Mouse (Mus musculus) liver, embryonic 15.5 days (tissue): ENCODE measurements around the gene Bank1. TPM values are rescaled to one million over a fixed set of nuclear protein-coding genes. Genes with fewer than 3 reads are reported as not detected.

ENCODE experiments used
- ATAC-seq: fragments of 200-750 bp; cut with Nextera tagmentation; 2 replicates; pipeline ENCODE4 v1.8.0; 2017; ENCODE audit warnings: moderate number of reproducible peaks, mild to moderate bottlenecking, moderate library complexity; ENCODE audit not compliant: insufficient read depth
- H3K27ac ChIP-seq: fragments of 300-500 bp; sonication (generic); replicated peaks from 2 replicates; pipeline ENCODE4 v1.5.1; 2015; ENCODE audit warnings: mild to moderate bottlenecking, inconsistent platforms
- H3K27me3 ChIP-seq: fragments of 300-500 bp; sonication (generic); 2 replicates; pipeline ENCODE4 v1.6.1; 2015; ENCODE audit warnings: mild to moderate bottlenecking, inconsistent platforms
- H3K36me3 ChIP-seq: fragments of 300-500 bp; sonication (generic); replicated peaks from 2 replicates; pipeline ENCODE4 v1.6.1; 2015; ENCODE audit warnings: moderate library complexity, mild to moderate bottlenecking, inconsistent platforms
- H3K4me1 ChIP-seq: fragments of 300-500 bp; sonication (generic); replicated peaks from 2 replicates; pipeline ENCODE4 v1.6.1; 2015; ENCODE audit warnings: inconsistent platforms
- H3K4me2 ChIP-seq: fragments of 300-500 bp; sonication (generic); 2 replicates; pipeline ENCODE4 v1.6.1; 2015; ENCODE audit warnings: moderate library complexity, mild to moderate bottlenecking, inconsistent platforms
- H3K4me3 ChIP-seq: fragments of 300-500 bp; sonication (generic); replicated peaks from 2 replicates; pipeline ENCODE4 v1.5.1; 2015; ENCODE audit warnings: mild to moderate bottlenecking, inconsistent platforms
- H3K9ac ChIP-seq: fragments of 300-500 bp; sonication (generic); 2 replicates; pipeline ENCODE4 v1.6.1; 2015; ENCODE audit warnings: moderate library complexity, mild to moderate bottlenecking, inconsistent platforms
- H3K9me3 ChIP-seq: fragments of 300-500 bp; sonication (generic); replicated peaks from 2 replicates; pipeline ENCODE4 v1.6.1; 2016; ENCODE audit warnings: inconsistent platforms
- WGBS: fragments of 180-500 bp; shearing (Covaris S2); methylation state at CpG from one replicate; pipeline ENCODE4 v1.1.7; 2015; ENCODE audit warnings: mixed read lengths; ENCODE audit not compliant: insufficient replicate concordance; 5-methylcytosine and 5-hydroxymethylcytosine counted together
- polyA plus RNA-seq: library from polyadenylated mRNA; unstranded; fragments of >200 nt; fragmentation: Nextera tagmentation; extraction: Ambion mirVana; gene quantifications from 2 replicates; pipeline ENCODE4 v1.2.1, GENCODE M21; 2015

Gene Bank1
- 2.8 and 3.0 TPM in 2 replicates for polyA plus RNA-seq

- no peaks in the 10 kb centered on the region for H3K36me3 ChIP-seq
- WGBS = 15% methylated on average over 5 of the region's 5 CpGs
- peak; percentile 69 for ATAC-seq
- no peaks in the 10 kb centered on the region for H3K4me1 ChIP-seq
- no peak within 1 kb of the TSS for H3K9ac ChIP-seq
- no peaks in the 10 kb centered on the region for H3K27me3 ChIP-seq
- no peak within 1 kb of the TSS for H3K27ac ChIP-seq
- no peaks in the 10 kb centered on the region for H3K9me3 ChIP-seq
- H3K4me3 ChIP-seq = no peak within 1 kb of the TSS
- no peak within 1 kb of the TSS for H3K4me2 ChIP-seq
These were observed at the start of gene Bank1 for GRCm38 (mm10) chr3:136325783-136326182. Gene Bank1 (minus strand): TSS chr3:136326066.

GRCm38 (mm10) chr3:136369916-136370315 lies 44.0 kb upstream of the Bank1 start:
- H3K4me3 ChIP-seq = no peak overlapping the region
- no peaks in the 10 kb centered on the region for H3K27me3 ChIP-seq
- H3K9me3 ChIP-seq = no peaks in the 10 kb centered on the region
- 70% methylated on average over 11 of the region's 11 CpGs for WGBS
- ATAC-seq = no peak
- no peak overlapping the region for H3K4me2 ChIP-seq
- H3K27ac ChIP-seq = no peak overlapping the region
- no peak overlapping the region for H3K9ac ChIP-seq
- H3K36me3 ChIP-seq = no peaks in the 10 kb centered on the region
- H3K4me1 ChIP-seq = no peaks in the 10 kb centered on the region

- Histone ChIP-seq H3K9ac (no peak overlapping the region), H3K4me2 (no peak overlapping the region), H3K27ac (no peak overlapping the region), H3K9me3 (no peaks in the 10 kb centered on the region), H3K36me3 (no peaks in the 10 kb centered on the region), H3K4me1 (no peaks in the 10 kb centered on the region), H3K27me3 (no peaks in the 10 kb centered on the region), H3K4me3 (no peak overlapping the region)
- no peak for ATAC-seq
- 71% methylated on average over 9 of the region's 9 CpGs for WGBS
These were observed 43.6 kb upstream of the Bank1 start for GRCm38 (mm10) chr3:136369466-136369865.

DNA sequence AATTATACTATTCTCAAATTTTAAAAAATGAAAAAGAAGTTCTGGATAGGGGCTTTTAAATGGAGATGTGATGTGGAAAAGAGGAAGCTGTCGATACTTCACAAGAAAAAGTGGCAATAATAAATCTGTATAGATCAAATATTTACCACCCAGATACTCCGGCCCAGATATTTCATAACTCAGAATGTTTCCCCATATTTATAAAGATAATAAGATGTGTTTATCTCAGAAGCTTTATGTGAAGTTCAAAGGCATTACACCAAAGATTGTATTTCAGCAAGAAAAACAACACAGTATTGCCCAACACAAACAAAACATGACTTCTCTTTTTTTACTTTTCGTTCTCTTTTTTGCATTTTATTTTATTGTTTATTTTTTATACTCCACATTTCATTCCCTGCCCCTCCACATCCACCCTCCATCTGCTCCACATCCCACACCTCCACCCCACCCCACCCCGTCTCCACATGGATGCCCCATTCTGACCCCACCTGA lies 42.7 kb upstream of the Bank1 start:
- no peak overlapping the region for H3K27ac ChIP-seq
- H3K36me3 ChIP-seq = no peaks in the 10 kb centered on the region
- no peaks in the 10 kb centered on the region for H3K4me1 ChIP-seq
- no peaks in the 10 kb centered on the region for H3K27me3 ChIP-seq
- no peaks in the 10 kb centered on the region for H3K9me3 ChIP-seq
- H3K4me3 ChIP-seq = no peak overlapping the region
- H3K9ac ChIP-seq = no peak overlapping the region
- WGBS = 54% methylated on average over 4 of the region's 4 CpGs
- no peak overlapping the region for H3K4me2 ChIP-seq
- ATAC-seq = no peak

DNA sequence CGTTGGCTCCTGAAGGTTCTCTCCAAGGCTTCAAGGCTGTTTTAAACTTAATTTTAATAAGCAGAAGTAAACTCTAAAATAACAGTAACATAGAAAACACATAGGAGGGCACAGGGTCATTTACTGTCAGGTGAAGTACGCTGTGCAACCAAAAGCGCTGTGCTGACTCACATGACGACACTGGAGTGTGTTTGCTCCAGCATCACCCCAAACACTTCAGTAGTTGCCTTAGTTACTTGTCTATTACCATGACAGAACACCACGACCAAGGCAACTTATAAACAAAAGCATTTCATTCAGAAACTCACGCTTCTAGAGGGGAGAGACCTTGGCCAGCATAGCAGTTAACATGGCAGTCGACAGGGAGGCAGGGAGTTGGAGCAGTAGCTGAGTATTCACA lies 23.8 kb upstream of the Bank1 start:
- WGBS = 51% methylated on average over 7 of the region's 7 CpGs
- Histone ChIP-seq H3K27me3 (no peaks in the 10 kb centered on the region), H3K36me3 (no peaks in the 10 kb centered on the region), H3K4me3 (no peak overlapping the region), H3K9me3 (no peaks in the 10 kb centered on the region), H3K4me1 (no peaks in the 10 kb centered on the region), H3K27ac (no peak overlapping the region), H3K9ac (no peak overlapping the region), H3K4me2 (no peak overlapping the region)
- ATAC-seq = no peak

GRCm38 (mm10) chr3:136348611-136349010 lies 22.7 kb upstream of the Bank1 start:
- Histone ChIP-seq H3K36me3 (no peaks in the 10 kb centered on the region), H3K27ac (no peak overlapping the region), H3K27me3 (no peaks in the 10 kb centered on the region), H3K4me1 (no peaks in the 10 kb centered on the region), H3K4me2 (no peak overlapping the region), H3K9ac (no peak overlapping the region), H3K4me3 (no peak overlapping the region), H3K9me3 (no peaks in the 10 kb centered on the region)
- ATAC-seq = no peak
- WGBS = 53% methylated on average over 1 of the region's 1 CpGs

DNA sequence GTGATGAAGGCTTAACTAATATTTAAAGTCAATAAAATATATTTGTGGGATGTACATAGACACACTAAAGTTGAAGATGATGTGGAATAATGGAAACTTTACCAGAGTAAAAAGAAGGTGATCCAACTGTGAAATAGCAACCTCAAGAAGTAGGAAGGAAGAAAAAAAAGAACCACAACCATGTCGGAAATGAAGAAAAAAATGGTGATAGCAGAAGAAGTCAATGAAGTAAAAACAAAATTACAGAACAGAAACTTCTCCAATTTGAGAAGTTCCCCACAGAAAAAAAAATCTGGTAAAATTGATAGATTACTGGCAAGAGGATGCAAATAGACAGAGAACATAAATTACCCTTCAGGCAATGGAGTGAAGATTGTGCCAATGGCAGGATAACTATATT lies 21.4 kb upstream of the Bank1 start:
- Histone ChIP-seq H3K27me3 (no peaks in the 10 kb centered on the region), H3K4me3 (no peak overlapping the region), H3K4me2 (no peak overlapping the region), H3K4me1 (no peaks in the 10 kb centered on the region), H3K9ac (no peak overlapping the region), H3K36me3 (no peaks in the 10 kb centered on the region), H3K9me3 (no peaks in the 10 kb centered on the region), H3K27ac (no peak overlapping the region)
- no peak for ATAC-seq
- 13% methylated on average over 1 of the region's 1 CpGs for WGBS

- ATAC-seq = no peak
- Histone ChIP-seq H3K9ac (no peak overlapping the region), H3K4me1 (no peaks in the 10 kb centered on the region), H3K27me3 (no peaks in the 10 kb centered on the region), H3K4me2 (no peak overlapping the region), H3K4me3 (no peak overlapping the region), H3K36me3 (no peaks in the 10 kb centered on the region), H3K9me3 (no peaks in the 10 kb centered on the region), H3K27ac (no peak overlapping the region)
- WGBS = 83% methylated on average over 2 of the region's 2 CpGs
These were observed 16.0 kb upstream of the Bank1 start for GRCm38 (mm10) chr3:136341911-136342310.

- 67% methylated on average over 2 of the region's 2 CpGs for WGBS
- ATAC-seq = no peak
- Histone ChIP-seq H3K27me3 (no peaks in the 10 kb centered on the region), H3K4me2 (no peak overlapping the region), H3K9ac (no peak overlapping the region), H3K4me1 (no peaks in the 10 kb centered on the region), H3K27ac (no peak overlapping the region), H3K36me3 (no peaks in the 10 kb centered on the region), H3K9me3 (no peaks in the 10 kb centered on the region), H3K4me3 (no peak overlapping the region)
These were observed 14.0 kb upstream of the Bank1 start for GRCm38 (mm10) chr3:136339896-136340295.

DNA sequence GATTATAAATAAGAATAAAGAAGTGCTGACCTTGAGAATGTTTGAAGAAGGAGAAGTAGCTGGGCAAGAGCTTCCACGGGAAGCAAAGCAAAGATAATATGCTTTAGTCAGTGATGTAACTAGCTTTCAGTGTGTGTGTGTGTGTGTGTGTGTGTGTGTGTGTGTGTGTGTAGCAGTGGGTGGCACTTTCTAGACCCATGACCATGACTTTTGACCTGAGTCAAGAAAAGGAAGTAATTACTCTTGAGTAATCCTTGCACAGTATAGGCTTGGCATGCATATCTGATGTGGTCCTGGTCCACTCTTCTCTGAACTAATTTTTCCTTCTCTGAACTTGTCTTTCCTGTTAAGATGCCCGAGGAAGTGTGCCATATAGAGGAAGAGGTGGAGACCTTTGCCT lies 5.3 kb upstream of the Bank1 start:
- H3K9ac ChIP-seq = no peak overlapping the region
- no peak overlapping the region for H3K4me2 ChIP-seq
- 15% methylated on average over 2 of the region's 2 CpGs for WGBS
- H3K27me3 ChIP-seq = no peaks in the 10 kb centered on the region
- no peaks in the 10 kb centered on the region for H3K36me3 ChIP-seq
- H3K27ac ChIP-seq = no peak overlapping the region
- H3K4me1 ChIP-seq = no peaks in the 10 kb centered on the region
- peak; percentile 70 for ATAC-seq
- H3K9me3 ChIP-seq = no peaks in the 10 kb centered on the region
- no peak overlapping the region for H3K4me3 ChIP-seq

- H3K27me3 ChIP-seq = no peaks in the 10 kb centered on the region
- H3K27ac ChIP-seq = no peak overlapping the region
- H3K4me3 ChIP-seq = no peak overlapping the region
- no peak overlapping the region for H3K9ac ChIP-seq
- H3K4me2 ChIP-seq = no peak overlapping the region
- H3K4me1 ChIP-seq = no peaks in the 10 kb centered on the region
- no peaks in the 10 kb centered on the region for H3K36me3 ChIP-seq
- no peak for ATAC-seq
- no peaks in the 10 kb centered on the region for H3K9me3 ChIP-seq
These were observed 4.2 kb upstream of the Bank1 start for GRCm38 (mm10) chr3:136330043-136330442.

DNA sequence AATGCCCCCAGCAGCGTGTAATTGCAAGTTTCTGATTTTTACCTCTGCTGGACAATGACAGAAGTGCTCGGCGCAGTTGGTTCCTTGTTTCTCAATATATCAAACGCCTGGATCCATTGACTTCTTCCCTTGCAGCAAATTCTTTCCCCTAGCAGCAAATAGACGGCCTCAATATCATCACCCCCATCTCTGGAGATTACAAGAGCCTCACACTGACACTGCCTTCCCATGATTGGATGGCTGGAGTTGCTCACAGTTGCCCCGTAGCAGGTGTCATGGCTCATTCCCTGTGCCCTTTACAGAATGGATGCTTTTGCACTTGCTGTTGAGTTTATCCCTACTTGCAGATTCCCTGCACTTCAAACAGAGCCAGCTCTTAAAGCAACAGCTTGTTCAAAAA lies 3.3 kb upstream of the Bank1 start:
- Histone ChIP-seq H3K27ac (no peak overlapping the region), H3K4me3 (no peak overlapping the region), H3K4me1 (no peaks in the 10 kb centered on the region), H3K9ac (no peak overlapping the region), H3K27me3 (no peaks in the 10 kb centered on the region), H3K36me3 (no peaks in the 10 kb centered on the region), H3K4me2 (no peak overlapping the region), H3K9me3 (no peaks in the 10 kb centered on the region)
- ATAC-seq = no peak
- 42% methylated on average over 6 of the region's 6 CpGs for WGBS
